Mouse (Mus musculus): ENCODE data around the gene Slc29a2.

Slc29a2 gene

GRCm38 (mm10) chr19:5026111-5026510 is 2.5 kb downstream of the Slc29a2 start:
- no peak for DNase-seq (ENCODE audit: low read depth in 2 of 2, low spot score in 2 of 2)

GRCm38 (mm10) chr19:5032686-5033085 is 9.0 kb downstream of the Slc29a2 start:
- DNase-seq (ENCODE audit: low read depth in 2 of 2, low spot score in 2 of 2): no peak

- DNase-seq (ENCODE audit: low read depth in 2 of 2, low spot score in 2 of 2): no peak
Observed at GRCm38 (mm10) chr19:5036577-5036976, 12.9 kb downstream of the Slc29a2 start.

- peak; percentile 27 to 32 for DNase-seq (ENCODE audit: low read depth in 2 of 2, low spot score in 2 of 2)
Observed at GRCm38 (mm10) chr19:5037678-5038571, 14.3 kb downstream of the Slc29a2 start.

- peak; percentile 60 to 77 for DNase-seq (ENCODE audit: low read depth in 2 of 2, low spot score in 2 of 2)
Observed at GRCm38 (mm10) chr19:5038709-5039156, 15.1 kb downstream of the Slc29a2 start, which contains the start of the genes B4gat1 and AC124502.3. TSS of gene B4gat1 (plus strand) at chr19:5038826. TSS of gene AC124502.3 (plus strand) at chr19:5038891.

- no peak for DNase-seq (ENCODE audit: low read depth in 2 of 2, low spot score in 2 of 2)
Observed at GRCm38 (mm10) chr19:5039301-5040114, 15.8 kb downstream of the Slc29a2 start.

GRCm38 (mm10) chr19:5040862-5041523 is 17.3 kb downstream of the Slc29a2 start, which contains the start of gene Brms1:
TSS of gene Brms1 (plus strand) at chr19:5041354.
- DNase-seq (ENCODE audit: low read depth in 2 of 2, low spot score in 2 of 2): peak; percentile 67 to 83

GRCm38 (mm10) chr19:5041588-5041987 is 17.9 kb downstream of the Slc29a2 start:
- DNase-seq (ENCODE audit: low read depth in 2 of 2, low spot score in 2 of 2): no peak

- no peak for DNase-seq (ENCODE audit: low read depth in 2 of 2, low spot score in 2 of 2)
Observed at GRCm38 (mm10) chr19:5045531-5045930, 21.9 kb downstream of the Slc29a2 start.

GRCm38 (mm10) chr19:5048138-5049056 is 24.7 kb downstream of the Slc29a2 start:
- no peak for DNase-seq (ENCODE audit: low read depth in 2 of 2, low spot score in 2 of 2)

GRCm38 (mm10) chr19:5049325-5049724 is 25.7 kb downstream of the Slc29a2 start:
- DNase-seq (ENCODE audit: low read depth in 2 of 2, low spot score in 2 of 2): no peak

GRCm38 (mm10) chr19:5050047-5050905 is 26.6 kb downstream of the Slc29a2 start, which contains the start of gene Rin1:
TSS of gene Rin1 (plus strand) at chr19:5050481.
- DNase-seq (ENCODE audit: low read depth in 2 of 2, low spot score in 2 of 2): peak in 1 of 2 experiments; percentile 50

- DNase-seq (ENCODE audit: low read depth in 2 of 2, low spot score in 2 of 2): no peak
Observed at GRCm38 (mm10) chr19:5051031-5051430, 27.4 kb downstream of the Slc29a2 start.

- no peak for DNase-seq (ENCODE audit: low read depth in 2 of 2, low spot score in 2 of 2)
Observed at GRCm38 (mm10) chr19:5051515-5051914, 27.9 kb downstream of the Slc29a2 start.

GRCm38 (mm10) chr19:5052166-5052822 is 28.6 kb downstream of the Slc29a2 start:
- DNase-seq (ENCODE audit: low read depth in 2 of 2, low spot score in 2 of 2): no peak

GRCm38 (mm10) chr19:5052853-5053252 is 29.2 kb downstream of the Slc29a2 start:
- no peak for DNase-seq (ENCODE audit: low read depth in 2 of 2, low spot score in 2 of 2)

GRCm38 (mm10) chr19:5053909-5054308 is 30.2 kb downstream of the Slc29a2 start:
- DNase-seq (ENCODE audit: low read depth in 2 of 2, low spot score in 2 of 2): peak; percentile 44 to 56

- DNase-seq (ENCODE audit: low read depth in 2 of 2, low spot score in 2 of 2): peak in 1 of 2 experiments; percentile 28
Observed at GRCm38 (mm10) chr19:5056251-5056650, 32.6 kb downstream of the Slc29a2 start.

All from CD8-positive naive resting alpha-beta T cell, adult 2 months (primary cell).